10 mouse cellular contexts compared by ENCODE assay signal in the genomic region with DNA sequence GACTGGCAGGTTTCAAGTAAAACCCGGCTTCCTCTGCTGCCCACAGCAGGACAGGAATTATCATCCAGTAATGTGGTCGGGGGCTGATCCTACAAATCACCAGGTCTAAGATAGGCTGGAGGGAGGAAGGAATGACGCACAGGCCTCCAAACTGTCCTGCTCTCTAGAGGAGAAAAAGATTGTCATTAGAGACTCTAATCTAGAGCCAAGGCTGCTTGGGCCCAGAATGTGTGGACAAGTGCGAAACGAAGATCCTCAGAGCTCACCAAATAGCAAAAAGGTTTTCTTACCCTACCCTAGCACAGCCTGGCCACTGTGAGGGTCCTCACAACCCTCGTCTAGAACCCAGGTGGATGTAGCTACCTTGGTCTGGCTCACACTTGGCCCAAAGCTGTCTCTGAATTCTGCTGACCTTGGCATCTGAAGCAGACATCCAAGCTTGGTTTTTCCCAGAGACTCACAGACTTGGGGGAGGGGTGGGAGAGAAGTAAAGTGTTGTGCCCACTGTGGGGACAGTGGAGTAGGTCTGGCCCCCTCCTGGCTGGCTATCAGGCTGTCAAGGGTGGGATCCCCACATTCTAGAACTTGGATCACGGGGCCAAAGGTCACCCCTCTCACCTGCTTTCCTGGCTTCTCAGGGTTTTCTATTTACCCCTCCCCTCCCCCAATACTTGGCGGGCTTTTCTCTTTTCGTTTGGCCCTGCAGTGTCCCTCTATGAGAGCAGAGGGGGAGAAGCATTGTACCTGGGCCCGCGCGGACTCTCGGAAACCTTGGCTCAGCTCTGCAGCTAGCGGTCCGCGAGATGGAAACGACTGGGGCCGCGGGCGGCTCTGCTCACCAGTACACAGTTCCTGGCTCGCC. TPM values are rescaled to one million over a fixed set of nuclear protein-coding genes. Genes with fewer than 3 reads are reported as not detected.
A peak's percentile ranks its signal among the peaks of the same experiment; 100 is the strongest.
DNase-seq lines count a peak whose midpoint lies in the region; ATAC-seq lines count a peak whose summit lies in the region.
"Had no signal": no experiment of that assay in that cellular context is flagged by ENCODE, and none has a peak within 500 bp of the region (broad histone marks: within the 10 kb centered on the region; RNA-seq: fewer than 3 reads in every experiment).

No protein-coding gene starts in this region.

- H3K4me1 ChIP-seq in heart, embryonic 16.5 days (ENCODE audit: control insufficient read depth, insufficient read depth, low read length), result no peaks in the 10 kb centered on the region
- H3K4me1 ChIP-seq in embryonic facial prominence, embryonic 11.5 days (ENCODE audit: control insufficient read depth, insufficient read depth, low read length), result no peaks in the 10 kb centered on the region
- peaks cover 12% of the 10 kb centered on the region; the same call in 1 of the 2 replicates for H3K4me1 ChIP-seq in limb, embryonic 10.5 days
- peaks cover 8% of the 10 kb centered on the region for H3K4me1 ChIP-seq in midbrain, embryonic 13.5 days (replicated peaks)
- no peaks in the 10 kb centered on the region; the same call in 1 of the 2 replicates for H3K4me1 ChIP-seq in kidney, embryonic 16.5 days (ENCODE audit: insufficient read depth, low read length)

- no peak for DNase-seq in heart, postnatal 4 days
- peak; percentile 29 for DNase-seq in embryonic facial prominence, embryonic 11.5 days (ENCODE audit: low spot score)
- peak; percentile 60 for DNase-seq in limb, embryonic 10.5 days (ENCODE audit: low spot score)
- no peak for DNase-seq in testis, postnatal 14 days (ENCODE audit: low spot score)
- no peak for DNase-seq in B cell, adult 2 months

- no peak overlapping the region for H3K27ac ChIP-seq in heart, embryonic 16.5 days (ENCODE audit: low read length)
- H3K27ac ChIP-seq in embryonic facial prominence, embryonic 11.5 days (replicated peaks; ENCODE audit: low read depth, low read length), result no peak overlapping the region
- no peak overlapping the region for H3K27ac ChIP-seq in limb, embryonic 10.5 days
- H3K27ac ChIP-seq in midbrain, embryonic 13.5 days, result peak overlapping the region; percentile 51
- no peak overlapping the region for H3K27ac ChIP-seq in kidney, embryonic 16.5 days (ENCODE audit: low read length)
- H3K27ac ChIP-seq: layer of hippocampus, adult 2 months had no signal

- H3K4me2 ChIP-seq in heart, embryonic 16.5 days (ENCODE audit: low read depth, low read length), result no peak overlapping the region
- H3K4me2 ChIP-seq in embryonic facial prominence, embryonic 11.5 days (ENCODE audit: low read depth, low read length), result no peak overlapping the region
- 0 out of 2 replicates have a peak overlapping the region, but pooled peaks have one; percentile 5 for H3K4me2 ChIP-seq in midbrain, embryonic 13.5 days (replicated peaks)
- no peak overlapping the region for H3K4me2 ChIP-seq in kidney, embryonic 16.5 days (replicated peaks; ENCODE audit: low read depth, low read length)

- H3K9ac ChIP-seq in heart, embryonic 16.5 days (ENCODE audit: low read length), result no peak overlapping the region
- no peak overlapping the region for H3K9ac ChIP-seq in embryonic facial prominence, embryonic 11.5 days (replicated peaks; ENCODE audit: low read length)
- H3K9ac ChIP-seq in midbrain, embryonic 13.5 days (replicated peaks), result no peak overlapping the region
- H3K9ac ChIP-seq in kidney, embryonic 16.5 days (replicated peaks; ENCODE audit: low read length), result no peak overlapping the region

- 7% methylated on average over 21 of the region's 21 CpGs for WGBS in heart, embryonic 16.5 days
- 3% methylated on average over 21 of the region's 21 CpGs for WGBS in embryonic facial prominence, embryonic 11.5 days
- 1% methylated on average over 21 of the region's 21 CpGs for WGBS in limb, embryonic 10.5 days
- WGBS in midbrain, embryonic 13.5 days, result 1% methylated on average over 21 of the region's 21 CpGs
- WGBS in kidney, embryonic 16.5 days, result 2% methylated on average over 21 of the region's 21 CpGs

- H3K27me3 ChIP-seq in heart, embryonic 16.5 days (ENCODE audit: control insufficient read depth, insufficient read depth, low read length), result peaks cover 80% of the 10 kb centered on the region
- H3K27me3 ChIP-seq in embryonic facial prominence, embryonic 11.5 days (ENCODE audit: control insufficient read depth, insufficient read depth, low read length), result peaks cover 71% of the 10 kb centered on the region
- H3K27me3 ChIP-seq in limb, embryonic 10.5 days (ENCODE audit: low read depth, poor library complexity, severe bottlenecking), result peaks cover 99% of the 10 kb centered on the region
- peaks cover 95% of the 10 kb centered on the region for H3K27me3 ChIP-seq in midbrain, embryonic 13.5 days
- peaks cover 90% of the 10 kb centered on the region for H3K27me3 ChIP-seq in kidney, embryonic 16.5 days (ENCODE audit: insufficient read depth, low read length)

- no peaks in the 10 kb centered on the region for H3K9me3 ChIP-seq in heart, embryonic 16.5 days (replicated peaks; ENCODE audit: control insufficient read depth, low read length)
- H3K9me3 ChIP-seq in embryonic facial prominence, embryonic 11.5 days (replicated peaks; ENCODE audit: control insufficient read depth, low read length), result no peaks in the 10 kb centered on the region
- no peaks in the 10 kb centered on the region for H3K9me3 ChIP-seq in limb, embryonic 10.5 days (replicated peaks)
- H3K9me3 ChIP-seq in midbrain, embryonic 13.5 days, result no peaks in the 10 kb centered on the region
- no peaks in the 10 kb centered on the region for H3K9me3 ChIP-seq in kidney, embryonic 16.5 days (ENCODE audit: low read length)

- H3K36me3 ChIP-seq in heart, embryonic 16.5 days (ENCODE audit: control insufficient read depth, insufficient read depth), result no peaks in the 10 kb centered on the region
- no peaks in the 10 kb centered on the region for H3K36me3 ChIP-seq in embryonic facial prominence, embryonic 11.5 days (replicated peaks; ENCODE audit: control insufficient read depth, insufficient read depth, low read depth, low read length)
- no peaks in the 10 kb centered on the region for H3K36me3 ChIP-seq in limb, embryonic 10.5 days
- H3K36me3 ChIP-seq in midbrain, embryonic 13.5 days, result no peaks in the 10 kb centered on the region
- no peaks in the 10 kb centered on the region for H3K36me3 ChIP-seq in kidney, embryonic 16.5 days (ENCODE audit: insufficient read depth, low read length)

- H3K4me3 ChIP-seq in heart, embryonic 16.5 days (ENCODE audit: low read length), result peak overlapping the region; percentile 8; the same call in 1 of the 2 replicates
- H3K4me3 ChIP-seq in embryonic facial prominence, embryonic 11.5 days (ENCODE audit: low read depth, low read length), result no peak overlapping the region
- 0 out of 2 replicates have a peak overlapping the region, but pooled peaks have one; percentile 12 for H3K4me3 ChIP-seq in limb, embryonic 10.5 days
- no peak overlapping the region for H3K4me3 ChIP-seq in midbrain, embryonic 13.5 days (replicated peaks)
- no peak overlapping the region for H3K4me3 ChIP-seq in kidney, embryonic 16.5 days (ENCODE audit: low read length)
- H3K4me3 ChIP-seq: erythroblast, embryonic 14.5 days; layer of hippocampus, adult 2 months had no signal

- no peak for ATAC-seq in heart, embryonic 16.5 days (replicated peaks; ENCODE audit: extremely low read depth, insufficient read depth, low FRiP score)
- ATAC-seq in embryonic facial prominence, embryonic 11.5 days (replicated peaks; ENCODE audit: insufficient number of reproducible peaks, low FRiP score, low TSS enrichment, low read depth), result no peak
- peak; percentile 69 for ATAC-seq in midbrain, embryonic 13.5 days
- no peak for ATAC-seq in kidney, embryonic 16.5 days (ENCODE audit: low FRiP score, low TSS enrichment)

RNA-seq across cellular contexts. Expression of a gene that starts 16.8 kb away (rescaled TPM):
- 0.63 and 2.7 TPM in 2 replicates for polyA plus RNA-seq in heart, embryonic 16.5 days (2015; fragmentation: Nextera tagmentation; extraction: Ambion mirVana)
- total RNA-seq in heart, postnatal 4 days (2021), result not detected
- polyA plus RNA-seq in embryonic facial prominence, embryonic 11.5 days (2014; fragmentation: Nextera tagmentation; extraction: Ambion mirVana), result 1.6 and 1.9 TPM in 2 replicates
- polyA plus RNA-seq in limb, embryonic 10.5 days (2016; fragmentation: Nextera tagmentation; extraction: Ambion mirVana), result 0.16 TPM in 1 of 2 replicates, not detected in the other
- polyA plus RNA-seq in midbrain, embryonic 13.5 days (2015; fragmentation: Nextera tagmentation; extraction: Ambion mirVana), result 4.0 and 9.2 TPM in 2 replicates
- 0.14 and 0.49 TPM in 2 replicates for polyA plus RNA-seq in kidney, embryonic 16.5 days (2015; fragmentation: Nextera tagmentation; extraction: Ambion mirVana)
- total RNA-seq: layer of hippocampus, adult 2 months had no signal
- polyA plus RNA-seq: erythroblast, embryonic 14.5 days had no signal

Comparison
In these comparisons a context has a peak if more than half of its experiments do, and no peak if none do; other contexts are left out.
1. H3K4me3 ChIP-seq: peak in heart, embryonic 16.5 days (single experiment) and limb, embryonic 10.5 days (single experiment); none in embryonic facial prominence, embryonic 11.5 days (single experiment), midbrain, embryonic 13.5 days (single experiment) and kidney, embryonic 16.5 days (single experiment).
2. DNase-seq: peak in embryonic facial prominence, embryonic 11.5 days (single experiment) and limb, embryonic 10.5 days (single experiment); none in heart, postnatal 4 days (single experiment), testis, postnatal 14 days (single experiment) and B cell, adult 2 months (0 of 2).